In genomic region chr11:68356901-68357300, GRCm38 (mm10) we compare ENCODE assay signal across 21 mouse cellular contexts. TPM values are rescaled to one million over a fixed set of nuclear protein-coding genes. Genes with fewer than 3 reads are reported as not detected.
"Had no signal": no experiment of that assay in that cellular context is flagged by ENCODE, and none has a peak within 500 bp of the region (broad histone marks: within the 10 kb centered on the region; RNA-seq: fewer than 3 reads in every experiment).

No protein-coding gene starts in this region.

- H3K4me2 ChIP-seq: lung, embryonic 15.5 days; midbrain, embryonic 11.5 days; neural tube, embryonic 12.5 days; stomach, embryonic 15.5 days had no signal

- ATAC-seq: liver, postnatal 0 days; lung, postnatal 0 days; midbrain, embryonic 16.5 days had no signal

- DNase-seq: liver, postnatal 0 days; lung, adult 2 months; lung, postnatal 14 days; lung, postnatal 36 days; midbrain, embryonic 14.5 days; right cerebral cortex, postnatal 14 days; thymus, adult 2 months; thymus, postnatal 14 days; thymus, postnatal 36 days had no signal

- H3K9ac ChIP-seq: liver, postnatal 0 days; lung, embryonic 15.5 days; neural tube, embryonic 12.5 days; stomach, embryonic 15.5 days had no signal

- H3K9me3 ChIP-seq: lung, embryonic 15.5 days; neural tube, embryonic 12.5 days; stomach, embryonic 15.5 days had no signal

- H3K36me3 ChIP-seq: lung, embryonic 15.5 days; stomach, embryonic 15.5 days had no signal

- H3K4me1 ChIP-seq: lung, embryonic 15.5 days; stomach, embryonic 15.5 days had no signal

- H3K27ac ChIP-seq: lung, embryonic 15.5 days; macrophage; neural tube, embryonic 12.5 days; stomach, embryonic 15.5 days; stomach, postnatal 0 days had no signal

- H3K27me3 ChIP-seq: lung, embryonic 15.5 days; neural tube, embryonic 12.5 days; stomach, embryonic 15.5 days had no signal

- H3K4me3 ChIP-seq: lung, embryonic 15.5 days; megakaryocyte, embryonic 14.5 days; neural tube, embryonic 12.5 days; stomach, embryonic 15.5 days had no signal

RNA-seq across cellular contexts. Expression of gene Ntn1, which starts 43.7 kb away (rescaled TPM):
- total RNA-seq: megakaryocyte progenitor cell, adult 5-6 weeks; monocyte, adult 5-6 weeks; neutrophil, adult 5-6 weeks had no signal
